Mouse (Mus musculus) cerebellum, postnatal 14 days (tissue): ENCODE results near the gene Scnn1a.

ENCODE experiments used
- DNase-seq, 2 experiments: peaks; one replicate each; pipeline ENCODE4 v3.0.0; 2021; ENCODE audit warnings: mixed read lengths in 2 of 2

Gene Scnn1a

DNA sequence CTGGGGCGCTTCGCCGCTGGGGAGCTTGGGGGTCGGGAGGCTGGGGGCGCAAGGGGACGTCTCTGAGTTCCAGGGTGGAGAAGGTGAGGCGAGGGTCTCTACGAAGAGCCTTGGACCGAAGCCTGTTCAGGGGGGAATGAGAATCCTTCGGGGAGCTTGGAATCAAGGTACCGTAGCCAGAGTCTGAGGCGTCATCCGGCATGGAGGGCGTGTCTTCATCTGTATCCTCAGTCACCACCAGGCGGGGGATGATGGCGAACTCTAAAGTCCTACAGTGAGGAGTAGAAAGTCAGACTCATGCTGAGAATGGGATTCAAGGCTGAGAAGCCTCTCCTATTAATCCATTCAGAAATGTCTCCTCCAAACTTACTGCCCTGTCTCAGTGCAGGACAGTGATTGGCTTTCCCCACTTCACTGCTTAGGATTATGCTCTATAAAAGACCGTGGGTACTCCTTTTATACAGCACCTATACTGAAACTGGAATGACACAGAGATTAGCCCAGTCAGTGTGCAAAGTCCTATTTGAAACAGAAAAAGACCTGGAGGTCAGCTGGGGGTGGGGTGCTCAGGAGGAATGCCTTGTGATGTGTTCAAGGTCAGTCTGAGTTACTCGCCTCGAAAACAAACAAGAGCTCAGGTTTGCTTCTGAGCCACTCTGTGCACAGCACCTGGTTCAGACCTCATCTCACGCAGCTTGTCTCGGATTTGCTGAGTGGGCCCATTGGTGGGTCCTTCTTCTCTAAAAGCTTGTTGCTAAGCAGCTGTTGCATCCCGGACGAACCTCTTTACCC is 43.2 kb downstream of the Scnn1a start:
- DNase-seq = no peak

- no peak for DNase-seq
Observed at GRCm38 (mm10) chr6:125364448-125364847, 44.0 kb downstream of the Scnn1a start.

DNA sequence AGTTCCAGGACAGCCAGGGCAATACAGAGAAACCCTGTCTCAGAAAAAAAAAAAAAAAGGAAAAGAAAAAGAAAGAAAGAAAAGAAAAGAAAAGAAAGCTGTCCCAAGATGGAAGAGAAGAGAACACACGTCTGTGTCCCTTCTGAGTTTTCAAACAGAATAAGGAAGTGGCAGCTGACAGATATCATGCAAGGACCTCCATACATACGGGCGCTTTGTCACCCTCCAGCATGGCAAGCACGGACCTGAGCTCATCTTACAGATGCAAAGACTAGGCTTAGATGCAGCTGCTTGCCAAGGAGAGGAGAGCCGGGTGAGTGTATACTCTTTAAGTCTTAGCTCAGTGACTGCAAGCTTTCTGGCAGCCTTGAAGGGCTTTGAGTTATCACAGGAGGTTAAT is 45.1 kb downstream of the Scnn1a start:
- DNase-seq = no peak

GRCm38 (mm10) chr6:125366133-125366532 is 45.7 kb downstream of the Scnn1a start:
- DNase-seq = no peak

DNA sequence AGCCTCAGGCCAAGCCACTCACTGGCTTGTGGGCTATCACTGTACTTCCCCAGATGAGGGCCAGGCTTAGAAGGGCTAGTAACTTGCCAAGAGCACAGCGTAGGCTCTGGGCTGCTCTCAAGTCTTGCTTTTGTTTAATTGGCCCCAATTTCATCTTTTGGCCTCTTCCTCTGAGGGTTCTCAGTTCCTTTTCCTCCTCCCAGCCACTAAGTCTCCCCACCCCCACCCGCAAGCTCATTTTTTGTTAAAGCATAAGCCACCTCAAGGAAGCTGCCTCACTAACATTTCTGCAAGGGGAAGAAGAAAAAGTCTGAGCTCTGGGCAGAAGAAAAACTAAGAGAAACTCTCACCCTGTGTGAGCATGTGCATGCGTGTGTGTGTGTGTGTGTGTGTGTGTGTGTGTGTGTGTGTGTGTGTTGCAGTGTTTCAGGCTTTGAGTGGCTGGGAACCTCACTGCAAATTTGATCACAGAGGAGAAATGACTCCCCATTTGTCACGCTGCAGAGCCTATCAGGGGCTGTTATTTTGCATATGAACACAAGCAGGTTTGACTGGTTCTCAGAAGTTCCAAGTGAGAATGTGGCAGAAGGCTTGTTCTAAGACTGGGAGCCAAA is 47.4 kb downstream of the Scnn1a start:
- no peak for DNase-seq

- DNase-seq = no peak
Observed at GRCm38 (mm10) chr6:125377042-125377441, 56.6 kb downstream of the Scnn1a start.

GRCm38 (mm10) chr6:125377582-125378451 is 57.4 kb downstream of the Scnn1a start:
- no peak for DNase-seq

DNA sequence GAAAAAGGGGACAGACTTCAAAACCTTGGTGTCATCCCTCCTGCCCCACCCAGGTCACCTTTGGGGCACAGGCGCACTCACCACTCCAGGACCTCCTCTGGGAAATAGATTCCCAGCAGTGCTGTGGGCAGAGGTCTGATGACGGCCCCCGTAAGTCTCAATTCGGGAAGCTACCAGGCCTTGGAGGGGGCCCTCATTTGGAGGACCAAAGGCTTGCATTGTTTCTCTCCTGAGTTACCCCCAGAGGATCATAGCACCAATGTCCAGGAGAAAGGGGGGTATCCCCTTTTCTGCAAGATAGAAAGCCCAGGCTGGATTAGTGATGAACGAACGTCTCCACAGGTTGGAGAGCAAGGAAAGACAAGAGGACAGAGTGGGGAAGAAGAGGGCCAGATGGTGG is 58.2 kb downstream of the Scnn1a start:
- DNase-seq = no peak

- no peak for DNase-seq
Observed at GRCm38 (mm10) chr6:125379781-125380180, 59.3 kb downstream of the Scnn1a start.

DNA sequence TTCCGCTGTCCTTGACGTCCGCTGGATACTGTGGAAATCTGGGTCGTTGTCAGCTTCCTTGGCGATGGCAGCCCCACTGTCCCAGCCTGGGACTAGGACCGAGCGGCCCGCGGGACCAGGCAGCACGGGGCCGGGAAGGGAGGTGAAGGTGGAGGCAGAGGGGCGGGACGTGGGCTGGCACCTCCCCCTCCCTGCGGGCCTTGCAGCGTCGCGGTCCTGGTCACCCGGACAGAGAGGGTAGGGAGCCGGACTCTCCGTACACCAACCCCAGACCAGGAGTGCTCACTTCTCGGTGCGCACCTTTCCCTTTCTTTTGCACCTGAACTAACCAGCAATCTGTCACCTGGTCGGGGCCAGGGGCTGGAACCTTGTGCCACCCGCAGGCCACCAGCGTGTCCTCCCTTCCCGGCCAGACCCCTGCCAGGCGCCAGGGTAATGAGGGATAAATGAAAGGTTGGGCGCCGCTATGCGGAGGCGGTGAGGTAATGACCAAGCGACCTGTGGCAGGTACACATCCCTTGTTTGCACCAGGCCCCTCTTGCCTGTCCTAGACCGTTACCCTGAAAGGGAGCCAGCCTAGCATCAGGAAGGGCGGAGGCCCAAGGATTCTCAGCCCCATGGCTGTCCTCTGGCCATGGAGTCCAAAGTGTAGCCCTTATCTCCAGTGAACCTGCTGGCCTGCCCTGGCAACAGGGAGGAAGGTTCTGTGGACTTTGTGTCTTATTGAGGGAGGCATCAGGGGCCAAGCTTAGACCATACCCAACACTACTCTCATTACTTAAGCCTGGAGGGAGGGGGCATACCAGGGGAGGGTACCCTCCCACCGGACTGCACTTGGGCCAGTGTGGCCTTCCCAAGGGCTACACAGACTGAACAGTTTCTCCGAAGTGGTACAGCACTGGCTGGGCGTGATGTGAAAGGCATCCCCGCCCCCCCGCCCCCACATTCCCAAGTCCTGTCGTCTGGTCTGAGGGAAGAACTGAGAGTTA is 60.2 kb downstream of the Scnn1a start, which contains the start of gene Plekhg6:
Plekhg6 (minus strand) TSS at position 422 of the 989 bp plus-strand sequence.
- DNase-seq = no peak

DNA sequence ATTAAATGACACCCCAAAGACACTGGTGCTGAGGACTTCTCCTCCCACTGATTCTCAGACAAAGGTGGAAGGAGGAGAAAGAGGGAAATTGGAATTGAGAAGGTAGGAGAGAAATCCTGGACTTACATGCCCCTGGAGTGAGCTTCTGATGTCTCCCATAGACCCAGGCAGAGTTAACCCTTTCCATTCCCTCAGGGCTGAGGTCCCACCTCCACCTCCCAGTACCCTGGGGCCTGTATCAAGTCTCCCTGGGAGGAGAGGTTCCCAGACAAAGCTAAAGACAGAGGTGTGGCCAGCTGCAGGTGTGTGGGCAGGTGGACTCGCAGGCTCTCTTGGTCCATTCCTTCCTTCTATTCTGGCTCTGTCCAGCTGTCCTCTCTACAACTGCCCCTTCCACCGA is 61.6 kb downstream of the Scnn1a start:
- DNase-seq = no peak

GRCm38 (mm10) chr6:125385066-125385974 is 64.9 kb downstream of the Scnn1a start:
- peak in 1 of 2 experiments; percentile 25 for DNase-seq

GRCm38 (mm10) chr6:125386080-125386479 is 65.6 kb downstream of the Scnn1a start:
- DNase-seq = no peak

- DNase-seq = no peak
Observed at GRCm38 (mm10) chr6:125389853-125390252, 69.4 kb downstream of the Scnn1a start.
